15 mouse cellular contexts compared by ENCODE assay signal in the genomic region with DNA sequence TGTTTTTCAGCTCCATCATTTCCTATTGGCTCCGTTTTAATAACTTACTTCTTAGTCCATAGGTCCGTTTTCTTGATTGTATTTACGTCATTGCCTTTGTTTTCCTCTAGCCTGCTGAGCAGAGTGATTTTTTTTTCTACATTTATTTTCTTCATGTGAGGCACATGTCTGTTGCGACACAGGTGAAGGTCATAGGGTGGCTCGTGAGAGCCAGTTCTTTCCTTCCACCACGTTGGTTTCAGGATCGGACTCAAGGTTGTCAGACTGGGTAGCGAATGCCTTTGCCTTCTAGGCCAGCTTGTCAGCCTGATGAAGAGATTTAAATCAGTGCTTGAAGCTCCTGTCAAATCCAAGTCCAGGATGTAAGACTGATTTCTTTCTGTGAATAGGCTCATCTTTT.
DNase-seq lines count a peak whose midpoint lies in the region; ATAC-seq and TF ChIP-seq lines count a peak whose summit lies in the region.
"Had no signal": no experiment of that assay in that cellular context is flagged by ENCODE, and none has a peak within 500 bp of the region (broad histone marks: within the 10 kb centered on the region; RNA-seq: fewer than 3 reads in every experiment).

No protein-coding gene starts in this region.

- H3K36me3 ChIP-seq in liver, adult 2 months (ENCODE audit: control insufficient read depth, insufficient read depth, low read length): no peaks in the 10 kb centered on the region
- no peaks in the 10 kb centered on the region for H3K36me3 ChIP-seq in liver, postnatal 0 days (replicated peaks; ENCODE audit: insufficient read depth, low read length)
- H3K36me3 ChIP-seq: embryonic facial prominence, embryonic 10.5 days; embryonic facial prominence, embryonic 12.5 days; forebrain, embryonic 15.5 days had no signal

- no peak overlapping the region for H3K4me3 ChIP-seq in liver, adult 2 months (ENCODE audit: insufficient read depth, low read depth, low read length)
- no peak overlapping the region for H3K4me3 ChIP-seq in liver, postnatal 0 days (ENCODE audit: low read depth, low read length)
- H3K4me3 ChIP-seq: embryonic facial prominence, embryonic 10.5 days; embryonic facial prominence, embryonic 12.5 days; forebrain, embryonic 13.5 days; forebrain, embryonic 15.5 days had no signal

- no peaks in the 10 kb centered on the region for H3K79me2 ChIP-seq in liver, adult 2 months (ENCODE audit: control insufficient read depth, insufficient read depth, low read length)

- no peak overlapping the region for H3K9ac ChIP-seq in liver, adult 2 months (ENCODE audit: low read depth, low read length)
- no peak overlapping the region for H3K9ac ChIP-seq in liver, postnatal 0 days (replicated peaks)
- H3K9ac ChIP-seq: embryonic facial prominence, embryonic 12.5 days; forebrain, embryonic 13.5 days; forebrain, embryonic 15.5 days; forebrain, postnatal 0 days had no signal

- H3K9me3 ChIP-seq in liver, postnatal 0 days (ENCODE audit: low read length): no peaks in the 10 kb centered on the region
- H3K9me3 ChIP-seq: embryonic facial prominence, embryonic 12.5 days; forebrain, embryonic 15.5 days had no signal

- no peak for ATAC-seq in liver, postnatal 0 days
- ATAC-seq: forebrain, embryonic 13.5 days; forebrain, embryonic 15.5 days; forebrain, postnatal 0 days had no signal

- TF ChIP-seq CTCF in liver, adult 2 months (IDR thresholded peaks at IDR 0.05; ENCODE audit: low read depth, low read length): no peak
- TF ChIP-seq CTCF in liver, postnatal 0 days (IDR thresholded peaks at IDR 0.05; ENCODE audit: low read depth): no peak

- 57% methylated on average over 8 of the region's 8 CpGs for WGBS in liver, adult 2 months
- 65% methylated on average over 8 of the region's 8 CpGs for WGBS in liver, postnatal 0 days (ENCODE audit: insufficient replicate concordance)

- TF ChIP-seq EP300 in liver, postnatal 0 days (IDR thresholded peaks at IDR 0.05; ENCODE audit: low read depth): no peak

- DNase-seq in adrenal gland, postnatal 10 days: peak; percentile 23
- no peak for DNase-seq in adrenal gland, postnatal 4 days (ENCODE audit: low spot score in 2 of 2)
- DNase-seq in liver, adult 2 months (ENCODE audit: extremely low read depth, low read depth, low spot score): peak; percentile 12
- DNase-seq in liver, postnatal 0 days: no peak
- DNase-seq in frontal cortex, postnatal 25 days (ENCODE audit: low spot score in 2 of 2): no peak
- DNase-seq: cerebellum, adult 11-12 months; cerebellum, adult 2 months; cerebellum, adult 9-10 months; cerebellum, postnatal 10 days; cerebellum, postnatal 25 days; forebrain, postnatal 0 days had no signal

- no peak for TF ChIP-seq POLR2A in liver, adult 2 months (IDR thresholded peaks at IDR 0.05; ENCODE audit: extremely low read depth, insufficient read depth, low read length)

- H3K4me2 ChIP-seq in liver, postnatal 0 days (ENCODE audit: low read depth, low read length): no peak overlapping the region
- H3K4me2 ChIP-seq: embryonic facial prominence, embryonic 12.5 days; forebrain, embryonic 13.5 days; forebrain, embryonic 15.5 days had no signal

- no peaks in the 10 kb centered on the region; the same call in 1 of the 2 replicates for H3K4me1 ChIP-seq in liver, adult 2 months (ENCODE audit: control insufficient read depth, insufficient read depth, low read length)
- 0 out of 2 replicates have a peak, but pooled peaks cover 3% of the 10 kb centered on the region for H3K4me1 ChIP-seq in liver, postnatal 0 days (ENCODE audit: insufficient read depth)
- H3K4me1 ChIP-seq: embryonic facial prominence, embryonic 10.5 days; embryonic facial prominence, embryonic 12.5 days; forebrain, embryonic 13.5 days; forebrain, embryonic 15.5 days had no signal

- no peak overlapping the region for H3K27ac ChIP-seq in liver, adult 2 months (replicated peaks; ENCODE audit: insufficient read depth, low read depth, low read length)
- H3K27ac ChIP-seq in liver, postnatal 0 days (ENCODE audit: low read depth): no peak overlapping the region
- H3K27ac ChIP-seq: embryonic facial prominence, embryonic 10.5 days; embryonic facial prominence, embryonic 12.5 days; forebrain, embryonic 13.5 days; forebrain, embryonic 15.5 days had no signal

- no peaks in the 10 kb centered on the region for H3K27me3 ChIP-seq in liver, adult 2 months (ENCODE audit: control insufficient read depth, insufficient read depth, low read length)
- no peaks in the 10 kb centered on the region for H3K27me3 ChIP-seq in liver, postnatal 0 days (ENCODE audit: insufficient read depth, low read length)
- H3K27me3 ChIP-seq: embryonic facial prominence, embryonic 12.5 days; forebrain, embryonic 13.5 days; forebrain, embryonic 15.5 days had no signal

Comparison
In these comparisons a context has a peak if more than half of its experiments do, and no peak if none do; other contexts are left out.
1. DNase-seq: peak in adrenal gland, postnatal 10 days (single experiment) and liver, adult 2 months (single experiment); none in adrenal gland, postnatal 4 days (0 of 2), liver, postnatal 0 days (single experiment) and frontal cortex, postnatal 25 days (0 of 2).